26 mouse cellular contexts compared by ENCODE assay signal in genomic region chr6:146519019-146519418, GRCm38 (mm10). TPM values are rescaled to one million over a fixed set of nuclear protein-coding genes. Genes with fewer than 3 reads are reported as not detected.
DNase-seq lines count a peak whose midpoint lies in the region; ATAC-seq and TF ChIP-seq lines count a peak whose summit lies in the region.
"Had no signal": no experiment of that assay in that cellular context is flagged by ENCODE, and none has a peak within 500 bp of the region (broad histone marks: within the 10 kb centered on the region; RNA-seq: fewer than 3 reads in every experiment).

No protein-coding gene starts in this region.

- H3K36me3 ChIP-seq in C2C12 (ENCODE audit: control insufficient read depth, insufficient read depth) = no peaks in the 10 kb centered on the region
- H3K36me3 ChIP-seq in myocyte (ENCODE audit: control insufficient read depth, insufficient read depth) = no peaks in the 10 kb centered on the region
- H3K36me3 ChIP-seq in forebrain, embryonic 11.5 days (ENCODE audit: control insufficient read depth, insufficient read depth, low read length) = no peaks in the 10 kb centered on the region
- H3K36me3 ChIP-seq: embryonic facial prominence, embryonic 10.5 days; embryonic facial prominence, embryonic 12.5 days; forebrain, embryonic 10.5 days; forebrain, embryonic 15.5 days had no signal

- H3K4me3 ChIP-seq in C2C12 (ENCODE audit: insufficient read depth, poor library complexity, severe bottlenecking) (no peak overlapping the region), myocyte (no peak overlapping the region)
- no peak overlapping the region for H3K4me3 ChIP-seq in forebrain, embryonic 11.5 days (ENCODE audit: low read depth, low read length)
- H3K4me3 ChIP-seq in layer of hippocampus, adult 2 months = no peak overlapping the region
- H3K4me3 ChIP-seq: embryonic facial prominence, embryonic 10.5 days; embryonic facial prominence, embryonic 12.5 days; erythroblast, embryonic 14.5 days; forebrain, embryonic 10.5 days; forebrain, embryonic 13.5 days; forebrain, embryonic 15.5 days; gastrocnemius, adult 2 months had no signal

- no peak for TF ChIP-seq POLR2A in myocyte (IDR thresholded peaks at IDR 0.05; ENCODE audit: insufficient read length, low read depth)

- no peaks in the 10 kb centered on the region for H3K4me1 ChIP-seq in forebrain, embryonic 11.5 days (replicated peaks; ENCODE audit: control insufficient read depth, insufficient read depth, low read length)
- H3K4me1 ChIP-seq: embryonic facial prominence, embryonic 12.5 days; forebrain, embryonic 13.5 days; forebrain, embryonic 15.5 days had no signal

- H3K9ac ChIP-seq in forebrain, embryonic 11.5 days (ENCODE audit: low read length) = no peak overlapping the region
- H3K9ac ChIP-seq: embryonic facial prominence, embryonic 12.5 days; forebrain, embryonic 13.5 days; forebrain, embryonic 15.5 days; forebrain, postnatal 0 days had no signal

- ATAC-seq in forebrain, embryonic 11.5 days (replicated peaks; ENCODE audit: low FRiP score) = no peak
- ATAC-seq: forebrain, embryonic 13.5 days; forebrain, embryonic 15.5 days; forebrain, postnatal 0 days had no signal

- DNase-seq in 3T3-L1 (ENCODE audit: low read depth, low spot score) (peak; percentile 86), NIH3T3 (ENCODE audit: low read depth) (peak; percentile 38)
- no peak for DNase-seq in kidney, adult 18-20 months
- no peak for DNase-seq in forebrain, embryonic 11.5 days (ENCODE audit: low spot score)
- DNase-seq in layer of hippocampus, adult 2 months (ENCODE audit: low spot score in 2 of 2) = no peak
- no peak for DNase-seq in embryo, embryonic 10 days (ENCODE audit: low spot score)
- DNase-seq: adrenal gland, adult 2 months; adrenal gland, postnatal 10 days; adrenal gland, postnatal 25 days; B cell, adult 2 months; cerebellum, adult 11 months; cerebellum, adult 18-20 months; cerebellum, adult 8-10 months; cerebellum, adult 9-11 months; cerebellum, postnatal 14 days; cerebellum, postnatal 36 days; forebrain, postnatal 0 days; gastrocnemius, adult 2 months had no signal

- no peak for TF ChIP-seq CTCF in C2C12 (IDR thresholded peaks at IDR 0.05; ENCODE audit: control insufficient read depth, insufficient read depth, insufficient read length)
- no peak for TF ChIP-seq CTCF in layer of hippocampus, adult 2 months (conservative IDR thresholded peaks at IDR 0.05)

- H3K79me2 ChIP-seq in C2C12 (ENCODE audit: control insufficient read depth, insufficient read depth) (no peaks in the 10 kb centered on the region), myocyte (ENCODE audit: control insufficient read depth, insufficient read depth) (no peaks in the 10 kb centered on the region)

- no peak overlapping the region for H3K27ac ChIP-seq in forebrain, embryonic 11.5 days (ENCODE audit: low read depth, low read length)
- no peak overlapping the region for H3K27ac ChIP-seq in layer of hippocampus, adult 2 months
- H3K27ac ChIP-seq: embryonic facial prominence, embryonic 10.5 days; embryonic facial prominence, embryonic 12.5 days; forebrain, embryonic 10.5 days; forebrain, embryonic 13.5 days; forebrain, embryonic 15.5 days; gastrocnemius, adult 2 months had no signal

- peak overlapping the region; percentile 28 for H3K4me2 ChIP-seq in myocyte (ENCODE audit: low read depth)
- no peak overlapping the region for H3K4me2 ChIP-seq in forebrain, embryonic 11.5 days (ENCODE audit: low read depth, low read length, severe bottlenecking)
- H3K4me2 ChIP-seq: embryonic facial prominence, embryonic 12.5 days; forebrain, embryonic 13.5 days; forebrain, embryonic 15.5 days had no signal

- H3K27me3 ChIP-seq in C2C12 (ENCODE audit: control insufficient read depth, insufficient read depth, insufficient read length) (no peaks in the 10 kb centered on the region), myocyte (ENCODE audit: control insufficient read depth, insufficient read depth, insufficient read length) (no peaks in the 10 kb centered on the region)
- no peaks in the 10 kb centered on the region for H3K27me3 ChIP-seq in forebrain, embryonic 11.5 days (ENCODE audit: control insufficient read depth, insufficient read depth, low read length)
- H3K27me3 ChIP-seq: embryonic facial prominence, embryonic 12.5 days; forebrain, embryonic 13.5 days; forebrain, embryonic 15.5 days had no signal

- no peaks in the 10 kb centered on the region for H3K9me3 ChIP-seq in forebrain, embryonic 11.5 days (ENCODE audit: control insufficient read depth, low read length)
- H3K9me3 ChIP-seq: embryonic facial prominence, embryonic 12.5 days; forebrain, embryonic 10.5 days; forebrain, embryonic 13.5 days; forebrain, embryonic 15.5 days had no signal

- H3K79me3 ChIP-seq in C2C12 (ENCODE audit: low read depth) = no peaks in the 10 kb centered on the region

- WGBS in forebrain, embryonic 11.5 days = 81% methylated on average over 2 of the region's 2 CpGs

- H3ac ChIP-seq in C2C12 (ENCODE audit: control insufficient read depth, insufficient read length, low read depth) (no peak overlapping the region), myocyte (ENCODE audit: control insufficient read depth, insufficient read length) (no peak overlapping the region)

TF ChIP-seq in C2C12, 6 proteins besides CTCF, POLR2A, EP300 and RAD21:
- TF ChIP-seq CEBPB (IDR thresholded peaks at IDR 0.05; ENCODE audit: low read depth) (peak; percentile 87), MYOG (IDR thresholded peaks at IDR 0.05; ENCODE audit: control insufficient read depth, extremely low read depth, insufficient read length) (no peak), USF1 (IDR thresholded peaks at IDR 0.05; ENCODE audit: low read depth) (no peak)

TF ChIP-seq in myocyte, 11 proteins besides CTCF, POLR2A, EP300 and RAD21:
- TF ChIP-seq MYOD1 (IDR thresholded peaks at IDR 0.05; ENCODE audit: control insufficient read depth in 1 of 3, insufficient read length in 2 of 3, low read depth in 2 of 3) (no peak), CEBPB (IDR thresholded peaks at IDR 0.05; ENCODE audit: insufficient read depth, poor library complexity, severe bottlenecking) (peak; percentile 93)

RNA-seq across cellular contexts. Expression of gene Itpr2, which starts 17.0 kb away (rescaled TPM):
- polyA plus RNA-seq in C2C12 (2012; fragmentation: generic; extraction: Trizol) (2.6 TPM), myocyte (2012; fragmentation: generic; extraction: Trizol) (4.7 TPM)
- polyA plus RNA-seq in forebrain, embryonic 11.5 days (2014; fragmentation: Nextera tagmentation; extraction: Ambion mirVana) = 3.0 and 5.3 TPM in 2 replicates
- total RNA-seq in layer of hippocampus, adult 2 months (2021) = 10 to 100 TPM; 15.6 to 22.1 TPM

RNA-seq across cellular contexts. Expression of gene Fgfr1op2, which starts 58.0 kb away (rescaled TPM):
- polyA plus RNA-seq in C2C12 (2012; fragmentation: generic; extraction: Trizol) = 42.4 TPM
- polyA plus RNA-seq in myocyte (2012; fragmentation: generic; extraction: Trizol) = 54.4 TPM
- polyA plus RNA-seq in forebrain, embryonic 11.5 days (2014; fragmentation: Nextera tagmentation; extraction: Ambion mirVana) = 83.8 and 85.6 TPM in 2 replicates
- 100 to 1,000 TPM; 103 to 109 TPM for total RNA-seq in layer of hippocampus, adult 2 months (2021)

RNA-seq across cellular contexts. Expression of gene Ints13, which starts 58.6 kb away (rescaled TPM):
- polyA plus RNA-seq in C2C12 (2012; fragmentation: generic; extraction: Trizol) (28.0 TPM), myocyte (2012; fragmentation: generic; extraction: Trizol) (18.4 TPM)
- polyA plus RNA-seq in forebrain, embryonic 11.5 days (2014; fragmentation: Nextera tagmentation; extraction: Ambion mirVana) = 89.0 and 92.0 TPM in 2 replicates
- 10 to 100 TPM; 46.8 to 51.1 TPM for total RNA-seq in layer of hippocampus, adult 2 months (2021)

Comparison
In these comparisons a context has a peak if more than half of its experiments do, and no peak if none do; other contexts are left out.
1. DNase-seq: peak in 3T3-L1 (single experiment) and NIH3T3 (single experiment); none in kidney, adult 18-20 months (single experiment), forebrain, embryonic 11.5 days (single experiment), layer of hippocampus, adult 2 months (0 of 2) and embryo, embryonic 10 days (single experiment).